Mouse (Mus musculus): Measurements from ENCODE around the gene Tesc.

Tesc gene

DNA sequence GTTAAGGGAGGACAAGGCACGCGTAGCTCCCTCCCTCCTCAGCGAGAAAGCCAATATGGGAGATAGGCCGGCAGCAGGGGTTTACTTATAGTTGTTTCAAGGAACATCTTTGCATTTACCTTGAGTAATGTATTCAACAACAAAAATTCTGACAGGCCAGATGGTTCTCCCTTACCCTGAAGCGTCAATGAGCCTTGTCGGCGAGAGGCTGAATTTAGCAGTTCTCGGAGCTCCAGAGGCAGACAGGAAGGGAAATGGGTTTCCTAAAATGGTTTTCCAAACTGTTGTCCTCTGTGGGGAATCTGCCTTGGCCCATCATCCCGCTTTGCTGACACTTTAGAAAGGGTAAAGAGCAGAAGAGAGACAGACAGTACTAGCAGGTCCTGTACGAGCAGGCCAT lies 79.1 kb downstream of the Tesc start:
- DNase-seq (ENCODE audit: low read depth, low spot score) = no peak

DNA sequence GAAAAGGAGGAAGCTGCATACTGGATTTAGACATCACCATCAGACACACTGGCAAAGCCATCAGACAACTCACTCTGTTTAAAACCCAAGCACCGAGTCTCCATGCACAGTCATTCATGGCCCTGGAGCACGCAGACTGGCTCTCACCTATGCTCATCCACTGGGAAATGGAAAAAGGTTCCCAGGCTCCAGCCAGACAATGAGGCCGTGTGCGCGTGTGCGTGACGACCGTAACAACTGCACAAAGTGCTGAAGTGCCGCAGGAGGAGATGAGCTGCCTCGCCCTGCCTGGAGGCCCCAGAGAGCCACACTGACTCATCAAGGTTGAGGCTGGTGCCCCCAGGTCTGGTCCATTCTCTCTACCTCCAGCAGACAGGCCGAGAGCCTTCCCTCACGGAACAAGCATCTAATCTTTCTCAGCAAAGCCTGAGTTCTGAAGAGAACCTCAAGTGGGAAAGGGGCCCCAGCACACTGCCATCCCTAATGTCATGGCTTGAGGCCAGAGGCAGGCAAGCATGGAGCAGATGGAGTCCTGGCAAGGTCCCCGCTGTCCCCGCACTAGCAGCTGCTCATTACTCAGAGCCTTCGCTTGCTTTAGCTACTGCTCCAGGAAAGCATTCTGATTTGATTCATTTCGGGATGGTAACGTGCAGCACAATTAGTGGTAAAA lies 80.7 kb downstream of the Tesc start:
- no peak for DNase-seq (ENCODE audit: low read depth, low spot score)

DNA sequence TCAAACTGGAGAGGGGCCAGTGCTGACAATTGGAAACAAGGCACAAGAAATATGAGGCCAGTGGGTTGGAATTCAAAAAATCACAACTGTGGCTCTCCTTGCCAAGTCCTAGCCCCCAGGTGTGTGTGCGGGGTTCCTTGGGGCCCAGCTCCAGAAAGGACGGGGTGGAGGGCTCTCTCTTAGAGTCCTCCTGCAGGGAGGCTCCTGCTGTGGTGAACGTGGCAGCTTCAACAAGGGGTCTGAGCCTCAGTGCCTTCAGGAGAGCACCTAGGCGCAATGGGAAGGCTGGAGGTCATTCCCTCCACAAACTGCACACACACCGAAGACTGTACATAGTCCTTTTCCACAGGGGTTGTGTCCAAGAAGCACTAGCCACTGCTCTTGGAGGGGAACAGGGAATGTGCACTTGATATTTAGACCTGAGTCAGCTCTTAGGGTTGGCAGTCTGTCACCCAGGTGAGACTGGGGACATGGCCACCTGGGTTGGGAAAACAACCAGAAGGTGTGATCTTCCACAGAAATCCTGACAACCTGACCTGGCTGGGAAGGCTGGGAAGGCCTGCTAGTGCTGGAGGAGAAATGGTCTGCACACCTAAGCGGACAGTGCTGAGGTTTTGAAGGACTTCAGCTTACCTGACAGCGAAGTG lies 81.4 kb downstream of the Tesc start:
- no peak for DNase-seq (ENCODE audit: low read depth, low spot score)

Data from c-Kit-negative CD71-positive TER-119-positive erythroid progenitor cells, embryonic 14.5 days (primary cell).